Mouse (Mus musculus) T-helper 17 cell (primary cell): ENCODE data around the gene Arl4a.

Experiments used
- in situ Hi-C, 2 experiments: fragments of 300-600 bp; cut with MboI, MseI; formaldehyde crosslinking; loops; 1 replicate in 1 of 2; 2 replicates in 1 of 2; pipeline ENCODE4 v1.15.1; 2025; ENCODE audit warnings: high pct_unique_total_duplicates in 2 of 2

The Arl4a gene

DNA sequence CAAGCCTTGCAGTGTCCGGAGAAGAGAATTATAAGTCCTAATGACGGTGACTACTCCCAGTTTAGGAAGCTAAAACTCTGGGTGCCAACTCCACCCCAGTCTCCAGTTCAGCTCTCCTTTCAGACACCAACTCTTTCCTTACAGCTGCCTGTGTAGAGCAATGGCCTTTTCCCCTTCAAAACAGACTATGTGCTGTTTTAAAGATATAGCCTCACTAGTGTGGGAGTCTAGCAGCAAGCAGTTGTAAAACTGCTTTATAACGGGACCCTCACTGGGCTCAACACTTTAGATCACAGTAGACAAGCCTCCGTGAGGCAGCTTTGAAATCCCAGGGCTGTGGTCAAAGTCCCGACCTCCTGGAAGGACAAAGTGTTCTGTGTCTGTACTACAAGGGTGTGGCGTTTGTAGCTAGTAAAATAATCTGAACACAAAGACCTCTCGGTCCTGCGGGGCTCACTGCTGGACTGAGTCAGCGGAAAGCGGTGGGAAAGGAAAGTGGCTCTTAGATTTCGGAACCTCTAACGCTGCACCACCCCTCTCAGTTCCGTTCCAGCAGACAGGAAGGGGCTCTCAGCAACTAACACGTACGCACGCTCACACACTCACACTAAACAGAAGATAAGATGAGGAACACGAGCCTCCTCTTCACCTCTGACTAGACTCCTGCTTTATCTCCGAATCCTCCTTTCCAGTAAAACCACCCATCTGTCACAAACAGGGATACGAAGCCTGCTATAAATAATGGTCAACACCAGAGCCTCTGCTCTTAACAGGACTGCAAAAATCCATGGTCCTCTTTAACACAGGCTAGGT lies 21.0 kb downstream of the Arl4a start:
- in situ Hi-C loops, result no loop called here

- in situ Hi-C loops, result no loop called here
Observed at GRCm38 (mm10) chr12:40016068-40016467, 21.8 kb downstream of the Arl4a start.

DNA sequence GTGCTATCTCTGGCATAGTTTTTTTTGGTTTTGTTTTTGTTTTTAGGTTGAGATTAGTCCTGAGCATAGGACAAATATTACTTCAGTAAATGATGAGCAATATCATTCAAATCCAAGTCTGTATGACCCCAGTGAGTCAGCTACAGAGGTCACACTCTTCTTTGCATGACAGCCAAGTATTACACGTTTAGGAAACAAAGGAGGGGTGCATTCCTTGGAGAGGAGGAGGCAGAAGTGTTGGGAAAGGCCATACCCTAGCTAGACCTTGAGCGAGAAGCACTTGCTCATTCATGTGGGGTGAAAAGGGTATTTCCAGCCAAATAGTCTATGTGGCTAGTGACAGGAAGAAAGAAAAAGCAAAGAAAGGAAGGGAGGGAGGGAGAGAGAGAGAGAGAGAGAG lies 28.0 kb downstream of the Arl4a start:
- in situ Hi-C loops, result no loop called here

- in situ Hi-C loops, result no loop called here
Observed at GRCm38 (mm10) chr12:40008459-40008858, 29.4 kb downstream of the Arl4a start.

- in situ Hi-C loops, result loop anchor here in 1 of 2 experiments (5.0 kb wide), 1 partner anchor 62 kb away; no protein-coding TSS in a partner anchor
Observed at GRCm38 (mm10) chr12:40004766-40005165, 33.1 kb downstream of the Arl4a start.

- in situ Hi-C loops, result no loop called here
Observed at GRCm38 (mm10) chr12:39998853-39999195, 39.0 kb downstream of the Arl4a start.

DNA sequence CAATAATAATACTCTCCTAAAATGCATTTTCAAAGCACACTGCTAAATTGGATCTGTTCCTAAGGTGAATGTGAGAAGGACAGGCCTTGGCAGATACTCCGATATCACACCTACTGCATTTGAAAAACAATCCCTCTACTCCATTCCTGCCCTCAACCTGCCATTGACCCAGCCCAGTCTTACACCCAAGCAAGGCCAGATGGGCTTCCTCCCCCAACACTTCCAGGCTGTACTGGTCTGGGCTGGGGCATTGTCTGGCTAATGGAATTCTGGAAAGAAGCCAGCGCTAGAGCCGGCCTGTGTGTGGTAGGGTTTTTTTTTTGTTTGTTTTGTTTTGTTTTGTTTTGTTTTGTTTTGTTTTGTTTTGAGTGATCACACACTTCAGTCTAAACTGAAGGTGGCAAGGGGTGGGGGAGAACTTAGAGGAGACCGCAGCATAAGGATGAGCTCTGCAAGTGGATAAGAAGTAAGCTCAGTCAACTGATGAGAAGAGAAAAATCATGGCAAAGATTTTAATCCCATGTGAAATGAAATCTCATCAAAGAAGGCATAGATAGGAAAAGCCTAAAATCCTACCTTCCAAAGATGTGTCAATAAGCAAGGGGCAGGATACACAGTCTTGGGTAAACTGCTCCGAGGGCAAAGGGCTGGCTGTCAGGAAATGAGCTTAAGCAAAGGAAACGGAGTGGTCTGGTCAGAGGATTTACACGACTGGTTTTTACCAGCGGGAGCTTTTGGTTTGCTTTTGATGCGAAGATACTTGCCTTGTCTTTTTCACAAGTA lies 39.6 kb downstream of the Arl4a start:
- in situ Hi-C loops, result no loop called here

DNA sequence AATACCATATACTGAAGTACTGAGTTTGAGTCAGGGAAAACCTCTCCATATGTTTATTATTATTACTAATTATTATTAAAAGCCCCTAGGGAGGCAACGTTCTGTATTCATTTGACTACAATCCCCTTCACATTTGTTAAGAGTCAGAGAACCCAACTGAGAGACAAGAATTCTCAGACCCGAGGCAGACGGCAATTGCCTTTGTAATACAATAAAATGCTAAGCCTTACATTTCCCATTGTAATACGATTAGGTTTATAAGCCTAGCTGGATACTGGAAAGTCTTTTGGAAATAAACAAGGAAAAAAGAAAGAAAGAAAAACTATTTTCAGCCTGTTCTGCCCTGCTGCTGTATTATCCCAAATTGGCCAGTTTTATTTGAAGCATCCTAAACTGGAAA lies 40.2 kb downstream of the Arl4a start:
- in situ Hi-C loops, result no loop called here

- in situ Hi-C loops, result no loop called here
Observed at GRCm38 (mm10) chr12:39996015-39996414, 41.8 kb downstream of the Arl4a start.

DNA sequence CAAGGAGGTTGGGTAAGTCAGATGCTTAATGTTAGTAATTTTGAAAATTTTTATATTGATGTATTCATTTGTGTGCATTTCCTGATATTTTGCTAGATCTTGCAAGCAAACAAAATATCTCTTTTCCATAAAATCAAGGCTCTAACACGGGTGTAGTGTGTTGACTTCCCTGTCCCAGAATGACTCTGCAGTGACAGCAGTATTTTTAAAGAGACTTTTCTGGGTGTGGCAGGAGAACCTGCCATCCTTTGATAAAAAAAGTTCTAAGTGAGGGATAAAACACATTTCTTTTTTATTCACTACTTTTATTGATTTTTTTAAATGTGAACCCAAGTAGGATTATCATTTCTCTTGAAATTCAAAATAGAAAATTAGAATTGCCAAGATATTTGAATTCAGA lies 42.2 kb downstream of the Arl4a start:
- in situ Hi-C loops, result no loop called here

- in situ Hi-C loops, result no loop called here
Observed at GRCm38 (mm10) chr12:39992767-39993302, 45.0 kb downstream of the Arl4a start.

DNA sequence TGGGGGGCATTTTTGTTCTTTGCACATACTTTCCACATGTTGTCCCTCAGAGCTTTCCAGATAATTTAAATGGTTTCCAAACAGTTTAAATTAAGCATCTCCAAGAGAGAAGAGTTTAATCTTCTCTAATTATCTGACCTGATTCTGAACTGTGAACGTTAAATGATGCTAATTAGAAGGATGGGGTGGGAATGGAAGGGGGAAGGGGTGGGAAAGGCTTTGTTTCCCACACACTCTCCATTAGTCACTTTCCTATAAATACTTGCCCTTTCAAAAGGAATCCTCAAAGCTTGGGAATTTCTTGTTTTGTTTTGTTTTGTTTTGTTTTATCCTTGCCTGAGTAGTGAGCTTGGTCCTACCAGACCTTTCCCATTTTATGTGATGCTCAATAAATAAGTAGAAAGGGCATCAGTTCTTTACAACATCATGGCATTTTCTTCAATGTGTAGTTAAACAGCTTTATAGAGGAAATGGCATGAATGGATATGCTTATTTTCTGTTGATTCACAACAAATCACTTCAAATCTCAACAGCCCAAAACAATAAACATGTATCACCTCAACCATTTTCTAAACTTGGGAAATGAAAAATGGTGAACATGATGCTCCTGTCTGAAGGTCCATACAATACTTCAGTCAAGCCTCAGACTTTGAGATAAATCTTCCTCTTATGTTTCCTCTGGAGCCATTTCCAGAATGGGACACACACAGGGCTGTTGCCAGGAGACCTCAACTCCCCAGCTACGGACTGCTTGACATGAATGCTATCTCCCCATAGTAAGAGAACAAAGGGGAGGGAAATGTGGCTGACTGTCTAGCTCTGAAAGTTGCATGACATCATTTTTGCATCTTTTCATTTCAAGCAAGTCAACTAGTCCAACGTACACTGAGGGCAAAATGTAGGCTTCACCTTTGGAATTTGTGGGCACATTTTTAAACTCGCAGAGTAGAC lies 46.7 kb downstream of the Arl4a start:
- in situ Hi-C loops, result no loop called here

DNA sequence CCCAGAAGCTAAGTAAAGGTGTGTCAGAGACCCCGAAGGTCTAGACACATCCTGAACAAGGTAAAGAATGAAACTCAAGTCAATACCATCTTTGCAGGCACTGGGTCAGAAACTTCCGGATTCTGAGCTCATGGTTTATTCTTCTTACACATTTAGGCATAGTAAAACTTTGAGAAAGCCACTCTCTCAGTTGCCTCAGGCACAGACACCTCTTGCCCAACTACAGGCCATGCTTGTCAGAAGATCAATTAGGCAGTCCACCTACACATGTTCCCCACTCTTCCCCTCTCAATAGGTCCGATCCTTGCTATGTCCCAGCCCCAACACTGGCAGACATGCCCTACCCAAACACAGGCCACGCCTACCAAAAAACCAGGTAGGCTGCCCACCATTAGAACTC lies 48.7 kb downstream of the Arl4a start:
- in situ Hi-C loops, result no loop called here

DNA sequence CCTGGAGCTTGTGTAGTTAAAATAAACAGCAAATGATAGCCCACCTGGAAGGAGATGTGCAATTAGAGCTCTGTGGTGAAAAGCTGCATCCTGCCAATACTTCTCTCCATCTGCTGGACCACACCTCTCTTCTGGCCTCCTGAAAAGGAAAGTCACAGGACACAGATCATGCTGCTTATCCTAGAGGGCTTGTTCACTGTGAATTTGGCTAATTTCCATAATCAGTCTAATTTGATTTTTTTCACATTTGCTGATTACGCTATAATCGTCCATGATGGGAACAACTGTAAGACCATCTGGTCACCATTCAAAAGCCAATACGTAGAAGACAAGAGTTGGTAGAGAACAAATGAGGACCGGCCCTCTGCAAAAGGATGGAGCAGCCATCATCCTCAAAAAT lies 50.6 kb downstream of the Arl4a start:
- in situ Hi-C loops, result no loop called here

- in situ Hi-C loops, result no loop called here
Observed at GRCm38 (mm10) chr12:39985639-39986038, 52.2 kb downstream of the Arl4a start.

DNA sequence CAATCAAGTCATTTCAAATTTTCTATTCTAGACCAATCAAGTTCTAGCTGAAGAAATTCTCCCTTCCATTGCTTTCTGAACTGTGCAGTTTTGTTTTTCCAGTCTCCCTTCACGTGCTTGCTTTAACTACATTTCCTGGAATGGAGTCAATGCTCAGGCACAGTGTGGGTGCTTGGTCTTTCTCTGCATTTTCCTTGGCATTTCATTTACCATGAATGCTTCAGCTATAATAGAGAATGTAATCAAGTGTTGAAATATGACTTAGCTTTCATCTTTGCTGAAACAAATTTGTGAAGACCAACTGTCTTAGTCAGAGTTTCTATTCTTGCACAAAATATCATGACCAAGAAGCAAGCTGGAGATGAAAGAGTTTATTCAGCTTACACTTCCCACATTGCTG lies 58.0 kb downstream of the Arl4a start:
- in situ Hi-C loops, result no loop called here

DNA sequence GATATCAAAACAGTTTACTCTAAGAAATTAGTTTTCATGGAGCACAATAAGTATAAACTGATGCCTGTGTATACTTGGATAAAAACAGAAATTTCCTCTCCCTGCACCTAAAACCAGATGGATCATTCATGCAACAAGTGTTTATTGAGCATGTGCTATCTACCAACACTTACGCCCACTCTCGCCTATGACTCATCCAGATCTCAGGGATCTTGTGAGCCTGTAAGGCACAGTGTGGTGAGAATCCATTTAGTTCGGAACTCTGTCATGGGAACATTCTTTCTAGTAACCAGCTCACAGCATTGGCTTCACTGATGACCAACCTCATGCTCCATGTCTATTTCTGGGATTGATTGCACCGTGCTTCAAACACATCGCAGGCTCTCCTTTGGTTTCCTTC lies 58.8 kb downstream of the Arl4a start:
- in situ Hi-C loops, result no loop called here

DNA sequence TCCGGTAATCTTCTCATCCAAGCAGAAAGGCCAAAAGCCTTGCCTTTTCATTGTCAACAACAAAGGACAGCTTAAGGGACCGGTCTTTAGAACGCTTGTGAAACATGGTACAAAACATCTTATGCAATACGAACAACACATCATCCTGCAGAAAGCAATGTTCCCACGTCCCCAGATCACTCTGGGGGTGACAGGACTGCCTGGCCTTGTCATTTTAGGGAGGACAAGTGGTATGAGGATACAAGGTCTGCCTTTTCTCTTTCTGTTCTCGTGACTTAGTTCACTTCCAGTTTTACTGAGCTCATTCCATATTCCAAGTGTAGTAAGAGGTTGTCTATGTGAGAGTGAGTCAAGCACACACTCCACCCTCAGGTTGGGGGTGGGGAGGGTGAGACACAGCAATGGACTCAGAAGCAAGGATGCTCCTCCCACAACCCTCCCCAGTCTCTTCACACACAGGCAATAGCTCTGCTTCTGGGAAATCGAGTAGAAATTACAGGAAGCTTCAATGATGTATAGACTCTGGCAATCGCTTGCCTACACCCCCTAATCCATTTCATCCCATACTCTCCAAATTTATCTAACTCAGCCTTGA lies 59.7 kb downstream of the Arl4a start:
- in situ Hi-C loops, result no loop called here

- in situ Hi-C loops, result no loop called here
Observed at GRCm38 (mm10) chr12:39976426-39976825, 61.4 kb downstream of the Arl4a start.

- in situ Hi-C loops, result no loop called here
Observed at GRCm38 (mm10) chr12:39975829-39976340, 61.9 kb downstream of the Arl4a start.

DNA sequence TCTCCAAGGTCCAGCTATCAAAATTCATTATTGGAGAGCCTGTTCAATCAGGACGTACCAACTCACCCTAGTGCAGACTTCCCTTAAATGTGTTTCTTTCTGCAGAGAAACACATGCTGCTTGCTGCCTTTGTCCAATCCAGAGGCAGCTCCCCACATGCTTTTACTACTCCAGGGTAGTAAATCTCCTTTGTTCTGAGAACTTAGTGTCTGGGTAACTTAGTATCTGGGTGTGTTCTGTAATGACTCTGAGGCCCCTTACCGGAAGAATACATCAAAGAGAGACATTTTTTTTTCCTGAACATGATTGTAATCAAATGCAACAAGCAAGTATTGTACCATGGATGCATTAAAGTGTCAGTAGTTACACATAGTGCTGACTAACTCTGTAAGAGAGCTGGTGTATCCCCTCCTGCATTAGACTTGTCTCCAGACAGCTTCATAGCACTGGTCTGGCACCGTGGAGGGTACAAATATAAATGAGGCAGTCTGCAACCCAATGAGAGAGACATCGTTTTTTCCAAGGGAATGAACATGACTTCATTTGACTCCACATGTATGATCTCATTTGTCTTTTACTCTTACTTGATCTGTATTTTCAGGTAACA lies 62.7 kb downstream of the Arl4a start:
- in situ Hi-C loops, result no loop called here
